Mouse (Mus musculus): ENCODE results near the gene Slc35g2.

- no peak for TF ChIP-seq CTCF (IDR thresholded peaks at IDR 0.05; ENCODE audit: low read depth)
- no peak for TF ChIP-seq EP300 (IDR thresholded peaks at IDR 0.05; ENCODE audit: low read depth)
Observed at GRCm38 (mm10) chr9:100584031-100584430, 13.1 kb upstream of the Slc35g2 start.

Data from liver, postnatal 0 days (tissue).